Mouse (Mus musculus): ENCODE data around the gene Styk1. TPM values are rescaled to one million over a fixed set of nuclear protein-coding genes. Genes with fewer than 3 reads are reported as not detected.

The Styk1 gene
- polyA plus RNA-seq (2021; fragmentation: Nextera tagmentation), result 0.68 and 1.0 TPM in 2 replicates
- long read RNA-seq, experiment 1, result 0 reads
- long read RNA-seq, experiment 2, result 0 reads

DNA sequence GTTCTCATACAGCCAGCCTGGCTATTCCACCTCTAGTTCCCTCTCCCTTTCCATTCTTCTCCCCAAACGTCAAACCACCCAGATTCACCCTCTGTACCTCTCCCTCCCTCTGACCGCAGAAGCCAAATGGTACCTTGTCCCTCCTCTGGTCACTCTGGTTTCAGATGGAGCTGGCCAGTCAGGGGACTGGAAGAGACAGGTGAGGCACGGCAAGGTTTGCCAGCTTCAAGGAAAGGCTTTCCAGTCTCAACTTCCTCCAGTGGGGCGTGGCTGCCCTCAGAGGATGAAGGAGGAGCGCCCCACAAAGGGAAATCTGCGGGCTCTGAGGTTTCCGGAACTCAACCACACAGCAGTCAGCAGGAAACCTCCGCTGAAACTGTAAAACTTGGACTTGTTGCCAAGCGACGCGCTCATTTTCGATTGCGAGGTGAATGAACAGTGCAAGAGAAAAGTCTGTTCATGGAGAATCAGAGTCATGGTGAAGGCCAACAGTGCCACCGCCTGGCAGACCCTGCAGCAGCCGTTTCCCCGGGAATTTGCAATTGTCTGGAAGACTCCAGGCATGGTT lies at the start of gene Styk1:
TSS of gene Styk1 (minus strand) at position 246 of the 568 bp plus-strand sequence.

DNA sequence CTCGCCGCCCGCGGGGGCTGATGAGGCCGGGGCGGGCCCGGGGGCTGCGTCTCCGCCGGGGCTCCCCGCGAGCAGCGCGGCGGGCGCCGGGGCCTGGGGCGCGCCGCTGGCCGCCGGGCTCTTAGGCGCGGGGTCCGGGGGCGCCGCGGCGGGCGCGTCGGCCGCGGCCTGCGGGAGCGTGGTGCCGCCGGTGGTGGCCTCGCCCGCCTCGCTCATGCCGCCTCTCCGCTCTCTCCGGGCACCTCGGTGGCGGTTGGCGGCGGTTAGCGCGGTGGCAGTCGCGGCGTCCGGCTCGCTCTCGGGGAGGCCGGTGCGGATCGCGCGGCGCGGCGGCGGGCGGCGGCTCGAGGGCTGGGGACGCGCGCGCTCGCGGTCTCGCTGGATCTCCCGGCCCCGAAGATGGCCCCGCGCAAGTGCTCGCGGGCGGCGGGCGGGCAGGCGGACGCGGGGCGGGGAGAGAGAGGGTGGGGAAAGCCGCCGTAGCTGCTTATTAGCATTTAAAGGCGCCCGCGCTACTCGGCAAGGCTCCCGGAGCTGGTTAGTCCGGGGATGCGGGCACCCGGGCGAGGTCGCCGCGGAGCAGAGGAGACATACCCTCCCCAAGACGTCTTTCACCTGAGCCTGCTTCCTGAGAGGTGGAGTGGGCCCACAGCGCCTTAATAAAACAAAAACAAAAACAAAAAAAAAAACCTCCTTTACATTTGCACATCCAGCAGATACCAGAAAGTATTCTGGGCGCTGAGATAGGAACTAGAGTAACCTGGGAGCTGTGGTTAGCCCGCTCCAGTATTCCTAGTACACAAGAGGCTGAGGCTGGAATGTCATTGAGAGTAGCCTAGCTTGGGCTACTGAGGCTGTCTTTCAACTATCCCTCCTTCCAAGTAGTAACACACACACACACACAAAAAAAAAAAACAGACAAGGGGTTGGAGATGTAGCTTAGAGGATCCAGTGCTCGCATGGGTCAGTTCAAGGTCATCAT lies 34.9 kb upstream of the Styk1 start, which contains the start of gene Ybx3:
TSS of gene Ybx3 (minus strand) at position 437 of the 982 bp plus-strand sequence.

GRCm38 (mm10) chr6:131292991-131293788 lies 60.2 kb downstream of the Styk1 start, which contains the start of gene Magohb:
Magohb (minus strand) TSS chr6:131293244.

Other genes with a start within 250 kb of the Styk1 start
- not detected in 2 replicates for gene Klra2, start 106.2 kb downstream of the Styk1 start, polyA plus RNA-seq (2021; fragmentation: Nextera tagmentation)
- gene Magohb, start 60.4 kb downstream of the Styk1 start, polyA plus RNA-seq (2021; fragmentation: Nextera tagmentation), result 30.0 and 33.6 TPM in 2 replicates
- 3.6 and 4.0 TPM in 2 replicates for gene Ybx3, start 34.9 kb upstream of the Styk1 start, polyA plus RNA-seq (2021; fragmentation: Nextera tagmentation)
- not detected in 2 replicates for gene 5430401F13Rik, start 132.8 kb upstream of the Styk1 start, polyA plus RNA-seq (2021; fragmentation: Nextera tagmentation)
- not detected in 2 replicates for gene Gm6619, start 132.8 kb upstream of the Styk1 start, polyA plus RNA-seq (2021; fragmentation: Nextera tagmentation)